Mouse (Mus musculus): ENCODE measurements around the gene Plekhh1.
"Not testable (repeated sequence)": the region's sequence is repeated elsewhere in the genome, so short reads cannot be mapped to it uniquely, and the experiment has no call there.

Gene Plekhh1

DNA sequence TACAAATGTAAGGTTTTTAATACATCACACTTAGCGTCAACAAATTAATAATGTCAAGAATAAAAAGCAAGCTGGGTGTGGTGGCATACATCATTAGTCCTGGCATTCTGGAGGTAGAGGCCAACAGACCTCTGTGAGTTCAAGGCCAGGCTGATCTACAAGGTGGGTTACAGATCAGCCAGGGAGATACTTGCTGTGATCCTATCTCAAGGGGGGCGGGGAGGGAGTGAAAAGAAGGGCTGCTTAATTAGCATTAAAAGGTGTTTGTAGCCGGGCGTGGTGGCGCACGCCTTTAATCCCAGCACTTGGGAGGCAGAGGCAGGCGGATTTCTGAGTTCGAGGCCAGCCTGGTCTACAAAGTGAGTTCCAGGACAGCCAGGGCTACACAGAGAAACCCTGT, 1.4 kb upstream of the Plekhh1 start:
- not testable (repeated sequence) for ATAC-seq (ENCODE audit: low TSS enrichment)

DNA sequence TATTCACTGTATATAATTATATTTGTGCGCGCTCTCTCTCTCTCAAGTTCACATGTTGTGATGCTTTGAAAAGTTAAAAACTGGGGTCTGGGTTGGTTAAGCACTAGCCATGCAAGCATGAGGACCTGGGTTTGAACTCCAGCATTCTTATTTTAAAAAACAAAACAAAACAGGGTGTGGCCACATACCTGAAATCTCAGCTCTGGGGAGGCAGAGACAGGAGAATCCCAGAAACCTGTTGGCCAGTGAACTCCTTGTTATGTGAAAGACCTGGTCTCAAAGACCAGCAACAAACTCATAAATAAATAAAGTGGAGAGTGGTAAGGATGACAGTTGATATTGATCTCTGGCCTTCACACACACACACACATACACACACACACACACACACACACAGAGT, 5.4 kb downstream of the Plekhh1 start:
- ATAC-seq (ENCODE audit: low TSS enrichment), result no peak

DNA sequence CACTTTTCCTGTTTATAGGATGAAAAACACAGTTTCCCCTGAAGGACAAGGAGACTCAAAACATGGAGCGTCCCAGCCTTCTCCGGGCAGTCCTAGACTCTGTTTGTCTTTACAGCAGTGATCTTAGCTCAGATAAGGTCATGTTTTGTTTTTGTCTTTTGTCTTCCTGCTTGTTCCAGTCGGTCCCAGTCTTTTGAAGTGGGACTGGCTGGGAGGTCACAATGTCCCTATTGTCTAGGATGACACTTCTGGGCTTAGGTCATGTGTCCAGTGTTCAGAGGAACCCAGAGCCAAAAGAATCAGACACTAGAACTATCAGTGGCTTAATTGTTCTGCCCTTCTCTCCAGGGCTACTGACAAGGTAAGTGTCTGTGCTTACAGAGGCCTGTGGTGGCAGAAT, 6.4 kb downstream of the Plekhh1 start:
- ATAC-seq (ENCODE audit: low TSS enrichment), result peak; percentile 64

DNA sequence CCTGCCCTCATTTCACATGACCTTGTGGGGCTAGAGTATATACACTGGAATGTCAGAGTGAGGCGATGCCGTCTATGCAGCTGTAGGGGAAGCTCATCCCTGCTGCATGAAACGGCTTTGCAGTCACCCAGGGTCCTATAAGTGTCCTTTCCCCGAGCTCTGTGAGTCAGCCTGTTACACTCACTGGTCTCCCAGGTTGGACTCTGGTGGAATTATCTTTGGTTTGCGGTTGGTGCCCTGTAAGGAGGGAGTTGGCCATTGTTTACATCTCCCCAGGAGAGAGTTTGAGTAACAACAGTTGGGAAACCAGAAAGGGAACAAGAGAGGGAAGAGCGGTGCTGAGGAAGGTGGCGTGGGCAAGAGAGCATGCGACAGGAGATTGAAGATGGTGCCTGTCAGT, 10.7 kb downstream of the Plekhh1 start:
- ATAC-seq (ENCODE audit: low TSS enrichment), result no peak

DNA sequence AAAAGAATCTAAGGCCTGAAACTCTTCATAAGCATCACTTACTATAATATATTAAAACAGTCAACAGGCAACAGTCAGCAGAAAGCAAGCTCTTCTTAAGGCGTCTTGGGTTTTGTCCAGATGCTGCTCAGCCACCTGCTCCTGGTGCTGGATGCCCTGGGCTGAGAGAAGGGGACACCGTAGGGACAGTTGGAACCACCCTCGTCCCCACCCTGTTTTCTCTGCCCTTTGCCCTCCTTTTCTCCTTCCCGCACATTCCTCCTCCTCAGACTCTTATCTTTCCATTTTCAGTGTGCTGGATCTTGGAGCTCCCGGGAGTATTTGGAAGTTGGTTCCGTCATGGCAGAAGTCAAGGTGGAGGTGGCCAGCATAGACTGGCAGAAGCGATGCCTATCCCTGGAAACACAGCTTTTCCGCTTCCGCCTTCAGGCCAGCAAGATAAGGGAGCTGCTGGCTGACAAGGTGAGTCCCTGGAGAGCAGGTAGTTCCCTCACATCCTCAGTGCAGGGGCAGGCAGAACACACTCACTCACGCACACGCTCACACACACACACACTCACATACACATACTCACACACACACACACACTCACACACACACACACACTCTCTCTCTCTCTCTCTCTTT, 11.4 kb downstream of the Plekhh1 start:
- ATAC-seq (ENCODE audit: low TSS enrichment), result no peak

DNA sequence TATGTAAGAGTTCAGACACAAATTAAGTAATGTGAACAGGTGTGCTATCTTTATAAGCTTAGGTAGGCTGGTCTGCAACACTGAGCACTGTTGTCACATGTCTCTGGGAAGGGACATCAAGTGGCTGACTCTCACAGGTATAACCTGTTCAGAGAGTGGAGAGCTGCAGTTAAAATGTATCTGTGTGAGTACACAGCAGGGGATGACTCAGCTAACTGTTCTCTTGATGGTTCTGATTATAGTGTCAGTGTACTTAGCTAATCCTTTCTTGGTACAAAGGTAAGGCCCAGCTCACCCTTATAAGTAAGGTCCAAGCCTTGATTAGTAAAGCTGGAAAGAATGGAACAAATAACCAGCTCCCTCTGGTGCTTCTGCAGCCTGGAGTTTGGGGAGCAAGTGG, 12.5 kb downstream of the Plekhh1 start:
- no peak for ATAC-seq (ENCODE audit: low TSS enrichment)

DNA sequence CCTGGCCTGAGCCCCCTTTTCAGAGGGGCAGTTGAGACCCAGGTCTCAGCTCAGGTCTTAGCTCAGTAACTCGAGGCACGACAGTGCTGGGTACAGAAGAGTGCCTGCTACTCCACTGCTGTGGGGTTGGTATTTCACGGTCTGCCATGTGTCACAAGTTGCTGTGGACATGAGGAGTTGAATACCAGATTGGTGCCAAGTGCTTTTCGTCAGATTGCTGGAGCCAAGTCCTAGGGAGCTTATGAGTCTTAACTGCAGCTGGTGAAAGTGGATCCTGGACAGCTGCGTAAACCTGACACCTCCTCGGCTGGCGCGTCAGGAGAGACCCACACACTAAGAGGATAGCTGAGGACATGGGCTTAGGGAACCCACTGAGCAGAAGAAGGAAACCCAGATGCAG, 15.7 kb downstream of the Plekhh1 start:
- peak; percentile 77 for ATAC-seq (ENCODE audit: low TSS enrichment)

DNA sequence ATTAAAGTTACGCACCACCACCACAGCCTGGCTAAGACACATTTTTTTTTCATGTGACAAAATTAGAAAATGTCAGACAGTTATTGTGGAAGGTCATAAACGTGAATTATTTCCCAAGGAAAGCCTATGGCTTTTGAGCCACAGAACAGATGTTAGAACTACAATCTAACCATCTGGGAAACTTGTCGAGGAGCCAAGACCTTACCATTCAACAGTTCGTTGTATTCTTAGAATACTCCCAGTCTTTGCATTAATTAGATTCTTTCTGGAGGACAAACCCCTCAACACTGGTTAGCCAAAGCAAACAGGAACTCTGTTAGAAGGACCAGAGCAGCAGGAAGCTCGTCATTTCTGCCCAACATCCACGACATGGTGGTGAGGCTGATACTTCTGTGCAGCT, 17.2 kb downstream of the Plekhh1 start:
- no peak for ATAC-seq (ENCODE audit: low TSS enrichment)

DNA sequence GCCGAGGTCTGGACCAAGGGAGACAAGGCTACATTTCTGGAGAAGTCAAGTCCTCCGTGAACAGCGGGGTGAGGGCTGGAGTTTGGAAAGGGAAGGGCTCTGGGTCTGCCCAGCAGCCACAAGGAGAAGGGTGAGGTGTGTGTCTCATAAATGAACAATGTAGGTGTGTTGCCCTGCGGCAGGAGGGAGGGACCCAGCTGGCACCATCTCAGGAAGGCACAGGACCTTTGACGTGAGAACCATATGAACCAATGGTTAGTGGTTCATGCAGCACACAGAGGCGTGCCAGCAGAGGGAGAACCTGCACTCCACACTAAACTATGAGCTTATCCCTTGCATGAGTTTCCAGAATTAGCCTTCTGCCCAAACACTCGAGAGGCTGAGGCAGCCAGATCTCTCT, 18.2 kb downstream of the Plekhh1 start:
- no peak for ATAC-seq (ENCODE audit: low TSS enrichment)

DNA sequence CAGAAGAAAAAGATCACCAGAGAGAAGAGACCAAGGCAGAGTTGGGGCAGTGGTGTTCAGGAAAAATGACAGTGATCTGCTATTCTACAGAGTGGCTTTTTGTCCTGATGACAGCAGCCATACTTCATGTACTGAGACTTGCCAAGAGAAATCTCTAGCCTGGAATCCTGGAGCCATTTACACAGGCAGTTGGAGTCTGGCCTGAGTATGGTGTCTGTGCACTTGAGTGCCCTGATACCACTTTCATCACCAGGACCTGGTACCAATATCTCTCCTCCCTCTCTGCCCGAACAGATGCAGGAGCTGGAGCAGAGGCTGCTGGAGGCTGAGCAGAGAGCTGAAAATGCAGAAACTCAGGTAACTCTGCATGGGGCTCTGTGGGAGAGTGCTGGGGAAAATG, 19.9 kb downstream of the Plekhh1 start:
- no peak for ATAC-seq (ENCODE audit: low TSS enrichment)

DNA sequence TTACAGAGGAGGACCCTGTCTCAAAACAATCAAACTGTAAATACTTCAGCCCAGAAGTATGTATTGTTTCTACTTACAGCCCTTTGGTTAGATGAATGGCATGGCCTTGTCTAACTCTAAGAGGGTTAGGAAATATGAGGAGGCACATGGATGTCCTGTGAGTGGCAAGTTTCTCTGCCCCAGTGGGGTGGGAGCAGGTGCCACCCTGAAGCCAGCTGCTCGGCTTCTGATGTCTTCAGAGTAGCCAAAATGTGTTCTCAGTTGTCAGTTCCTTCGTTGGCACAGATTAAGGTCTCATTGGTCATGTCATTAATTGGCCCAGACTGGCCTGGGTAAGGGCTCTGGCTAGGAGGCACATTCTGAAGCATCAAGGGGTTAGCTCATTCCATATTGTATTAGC, 20.8 kb downstream of the Plekhh1 start:
- no peak for ATAC-seq (ENCODE audit: low TSS enrichment)

DNA sequence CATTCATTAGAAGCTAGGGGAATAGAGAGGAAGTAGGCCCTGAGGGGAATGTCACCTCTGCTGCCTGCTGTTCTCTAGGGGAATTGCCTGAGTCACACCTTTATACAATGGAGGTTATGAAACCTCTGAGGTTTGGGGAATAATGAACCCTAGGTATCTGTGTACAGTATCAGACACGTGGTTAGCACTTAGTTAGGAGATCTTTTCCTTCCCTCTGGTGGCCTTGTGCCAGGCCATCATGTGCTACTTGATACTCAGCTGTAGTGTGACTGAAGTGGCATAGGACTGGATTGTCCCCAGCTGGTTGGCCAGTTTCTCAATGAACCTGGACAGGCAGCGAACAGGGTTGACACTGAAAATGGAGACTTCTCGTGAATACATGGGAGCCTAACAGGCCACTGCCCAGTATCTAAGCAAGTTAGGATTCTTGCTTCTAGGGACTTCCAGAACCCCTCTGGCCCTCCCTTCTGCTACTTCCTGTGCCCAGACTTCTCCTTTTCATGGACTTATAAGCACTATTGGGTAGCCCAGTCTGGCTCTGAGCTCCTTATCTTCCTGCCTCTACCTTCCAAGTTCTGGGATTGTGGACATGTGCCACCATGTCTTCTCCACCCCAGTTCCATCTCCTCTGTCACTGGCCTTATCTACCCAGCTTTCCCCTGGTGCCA, 21.7 kb downstream of the Plekhh1 start:
- ATAC-seq (ENCODE audit: low TSS enrichment), result no peak

DNA sequence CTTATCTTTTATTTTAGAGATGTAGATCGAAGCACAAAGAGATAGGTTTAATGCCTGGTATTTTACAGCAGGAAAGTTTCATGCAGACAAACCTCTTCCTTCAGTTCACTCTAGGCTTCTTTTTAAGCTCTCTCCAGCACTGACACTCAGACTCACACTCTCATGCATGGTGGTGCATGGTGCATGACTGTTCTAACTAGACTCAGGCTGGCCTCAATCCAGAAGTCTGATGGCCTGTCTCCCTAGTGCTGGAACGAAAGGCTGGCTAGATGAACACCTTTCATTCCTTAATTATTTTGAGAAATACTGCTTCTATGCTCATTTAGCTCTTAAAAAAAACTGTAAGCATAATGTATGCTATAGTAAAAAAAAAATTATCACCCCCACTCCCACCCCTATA, 23.1 kb downstream of the Plekhh1 start:
- no peak for ATAC-seq (ENCODE audit: low TSS enrichment)

DNA sequence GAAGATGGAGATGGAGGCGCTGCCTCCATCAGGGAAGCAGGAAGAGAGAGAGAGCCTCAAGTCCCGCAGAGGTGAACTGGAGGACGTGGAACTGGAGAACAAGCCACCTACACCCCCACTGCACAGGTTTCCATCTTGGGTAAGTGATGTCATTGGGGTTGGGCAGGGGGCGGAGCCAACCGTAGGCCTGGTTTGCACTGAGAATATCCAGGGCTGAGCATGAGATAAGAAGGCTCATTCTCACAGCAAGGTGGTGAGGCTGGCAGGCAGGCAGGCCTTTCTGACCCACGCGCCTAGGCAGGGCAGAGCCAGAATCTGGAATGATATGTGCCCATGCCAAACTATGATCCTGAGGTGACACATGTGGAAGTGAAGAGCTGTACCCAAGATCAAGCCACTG, 26.3 kb downstream of the Plekhh1 start:
- ATAC-seq (ENCODE audit: low TSS enrichment), result peak; percentile 31; the same call in 1 of the 2 replicates

DNA sequence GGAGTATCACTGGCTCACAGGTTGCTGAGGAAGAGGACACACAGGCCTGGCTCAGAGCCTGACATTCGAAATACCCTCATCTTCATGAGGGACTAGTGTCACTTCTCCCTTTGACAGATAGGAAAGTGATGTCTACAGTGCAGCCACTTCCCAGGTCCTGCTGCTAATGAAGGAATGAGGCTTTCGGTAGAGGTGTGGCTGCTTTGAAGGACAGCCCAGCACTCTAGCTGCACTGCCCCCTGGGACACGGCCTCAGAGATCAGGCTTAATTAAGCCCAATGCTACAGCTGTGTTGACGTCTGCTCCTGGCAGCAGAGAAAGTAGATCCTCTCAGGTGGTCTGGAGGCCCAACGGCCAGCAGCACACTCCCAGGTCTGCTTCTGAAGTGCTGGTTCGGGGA, 30.6 kb downstream of the Plekhh1 start:
- no peak for ATAC-seq (ENCODE audit: low TSS enrichment)

DNA sequence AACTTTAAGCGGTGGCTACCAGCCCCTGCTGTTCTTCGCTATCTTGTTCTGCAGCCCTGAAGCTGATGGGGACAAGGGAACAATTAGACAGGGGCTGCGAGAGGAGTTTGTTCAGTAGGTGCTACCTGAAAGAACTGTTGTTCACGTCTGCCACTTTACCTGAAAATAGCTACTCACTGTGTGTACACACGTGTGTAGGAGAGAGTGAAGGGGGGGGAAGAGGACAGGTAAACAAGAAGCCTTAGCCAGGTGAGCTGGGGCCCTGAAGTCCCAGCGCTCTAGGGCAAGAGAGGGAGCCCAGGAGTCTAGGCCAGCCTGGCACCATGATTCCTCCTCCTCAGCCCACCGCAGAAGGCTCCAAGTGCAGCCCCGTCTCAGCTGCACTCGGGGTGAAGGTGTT, 31.2 kb downstream of the Plekhh1 start:
- no peak for ATAC-seq (ENCODE audit: low TSS enrichment)

DNA sequence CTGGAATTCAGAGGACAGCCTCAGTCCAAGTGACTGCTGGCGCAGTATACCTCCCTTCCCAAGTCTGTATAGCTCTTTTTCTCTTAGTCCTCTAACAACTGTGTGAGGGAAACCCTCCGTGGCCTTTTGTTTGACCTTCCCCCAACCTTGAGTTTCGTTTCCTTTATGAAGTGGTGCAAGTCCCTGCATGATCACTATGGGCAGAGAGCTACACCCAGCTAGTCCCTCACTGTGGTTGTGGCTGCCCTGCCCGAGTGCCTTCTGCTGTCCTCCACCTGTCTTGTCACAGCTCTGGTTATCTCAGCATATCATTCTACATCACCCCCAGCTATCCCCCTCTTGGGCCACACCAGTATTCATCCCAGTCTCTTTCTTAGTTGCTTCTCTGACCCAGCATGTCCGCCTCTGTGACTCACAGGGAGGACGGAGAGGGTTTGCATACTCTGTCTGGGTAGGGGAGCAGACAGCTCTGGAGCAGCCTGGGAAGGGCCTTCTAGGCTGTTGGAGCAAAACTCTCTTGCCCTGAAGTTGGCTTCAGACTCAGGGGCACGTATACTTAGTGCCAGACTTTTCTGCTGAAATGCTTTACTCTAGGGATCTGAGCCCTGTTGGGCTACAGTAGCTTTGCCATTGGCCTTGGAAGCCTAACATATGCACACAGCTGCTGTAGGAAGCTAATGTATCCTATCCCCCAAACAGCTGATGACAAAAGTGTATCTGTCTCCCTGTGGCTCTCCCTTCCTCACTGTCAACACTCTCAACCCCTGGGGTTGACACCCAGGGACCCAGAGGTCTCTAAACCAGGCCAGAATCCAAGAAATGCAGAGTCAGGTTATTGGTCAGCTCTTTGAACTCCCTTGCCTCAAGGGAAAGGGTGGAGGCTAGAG, 32.0 kb downstream of the Plekhh1 start:
- no peak for ATAC-seq (ENCODE audit: low TSS enrichment)

DNA sequence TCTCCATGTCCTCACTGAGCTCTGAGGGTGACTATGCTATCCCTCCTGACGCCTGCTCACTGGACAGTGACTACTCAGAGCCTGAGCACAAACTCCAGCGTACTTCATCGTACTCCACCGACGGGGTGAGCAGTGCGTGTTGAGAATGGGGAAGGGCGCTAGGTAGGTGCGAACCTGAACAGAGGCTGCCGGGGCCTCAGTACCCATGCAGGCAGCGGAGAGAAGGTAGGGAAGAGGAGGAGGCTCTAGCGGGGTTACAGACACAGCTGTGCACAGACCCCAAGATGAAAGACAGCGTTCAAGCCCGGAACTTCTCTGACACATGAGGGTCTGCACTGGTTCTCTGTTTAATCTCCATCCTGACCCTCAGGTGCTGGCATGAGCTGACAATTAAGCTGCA, 35.5 kb downstream of the Plekhh1 start:
- ATAC-seq (ENCODE audit: low TSS enrichment), result no peak

DNA sequence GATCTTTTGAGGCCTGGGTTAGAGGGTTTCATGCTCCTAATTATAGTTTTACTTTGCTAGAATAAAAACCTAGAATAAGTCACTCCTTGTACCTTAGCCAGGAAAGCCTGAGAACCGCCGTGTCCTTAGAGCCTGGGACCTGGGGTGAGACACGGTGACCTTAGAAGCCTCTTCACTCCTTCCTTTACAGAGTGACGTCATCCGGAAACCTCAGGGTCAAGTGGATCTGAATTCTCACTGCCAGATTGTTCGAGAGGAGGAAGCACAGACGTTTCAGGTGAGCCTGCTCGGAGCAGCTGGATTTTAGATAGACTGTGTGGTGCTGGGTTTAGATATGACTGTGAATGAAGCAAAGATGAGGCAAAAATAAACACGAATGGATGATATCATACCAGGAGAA, 37.5 kb downstream of the Plekhh1 start:
- ATAC-seq (ENCODE audit: low TSS enrichment), result no peak

DNA sequence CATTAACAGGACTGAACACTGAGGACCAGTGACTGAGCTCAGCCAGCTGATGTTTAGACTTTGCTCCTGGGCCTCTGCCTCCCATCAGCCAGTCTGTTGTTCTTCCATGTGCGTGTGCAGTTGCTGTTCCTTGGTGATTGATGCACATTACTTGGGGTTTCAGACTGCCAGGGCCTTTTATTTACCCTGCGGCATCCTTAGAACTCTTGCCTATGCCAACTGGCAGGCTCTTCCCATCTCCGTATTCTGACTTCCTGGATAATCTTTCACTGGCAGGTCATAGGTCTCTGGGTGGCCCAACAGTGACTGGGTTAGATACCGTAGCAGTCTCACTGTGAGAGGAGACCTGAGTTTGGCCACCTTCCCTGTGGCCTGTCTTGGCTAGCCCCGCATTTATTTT, 38.6 kb downstream of the Plekhh1 start:
- ATAC-seq (ENCODE audit: low TSS enrichment), result no peak

DNA sequence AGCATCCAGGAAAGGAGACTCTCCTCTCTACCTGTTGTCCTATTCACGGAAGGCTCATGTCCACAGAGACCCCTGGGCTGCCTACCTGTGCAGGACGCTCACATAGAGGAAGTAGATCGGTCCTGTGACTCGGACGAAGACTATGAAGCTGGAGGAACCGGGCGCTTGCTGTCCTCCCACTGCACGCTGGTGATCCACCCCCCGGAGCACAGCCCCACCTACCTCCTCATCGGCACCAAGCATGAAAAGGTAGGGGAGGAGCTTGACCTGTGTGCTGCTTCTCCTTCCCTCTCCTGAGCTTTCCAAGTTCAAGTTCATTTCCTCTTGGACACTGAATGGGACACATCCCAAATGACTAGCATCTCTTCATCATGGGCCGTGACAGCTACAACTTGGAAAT, 39.3 kb downstream of the Plekhh1 start:
- no peak for ATAC-seq (ENCODE audit: low TSS enrichment)

DNA sequence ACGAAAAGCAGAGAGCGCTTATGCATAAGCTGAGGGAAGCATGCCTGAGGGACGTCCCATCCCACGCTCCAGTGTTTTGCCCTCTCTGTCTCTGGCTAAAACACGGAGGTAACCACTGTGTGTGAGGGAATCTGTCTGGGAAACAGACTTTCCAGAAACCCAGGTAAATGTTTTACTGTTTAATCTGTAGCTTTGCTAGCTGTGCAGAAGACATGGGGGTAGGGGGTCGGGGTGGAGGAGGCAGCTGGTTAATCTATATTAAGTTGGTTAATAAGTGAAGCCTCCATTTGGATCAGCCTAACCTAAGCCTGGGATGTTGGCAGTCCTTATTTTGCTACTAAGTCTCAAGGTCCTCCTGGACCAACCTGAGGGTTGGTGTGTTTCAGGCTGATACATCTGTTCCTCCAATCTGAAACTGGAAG, 40.2 kb downstream of the Plekhh1 start:
- no peak for ATAC-seq (ENCODE audit: low TSS enrichment)

DNA sequence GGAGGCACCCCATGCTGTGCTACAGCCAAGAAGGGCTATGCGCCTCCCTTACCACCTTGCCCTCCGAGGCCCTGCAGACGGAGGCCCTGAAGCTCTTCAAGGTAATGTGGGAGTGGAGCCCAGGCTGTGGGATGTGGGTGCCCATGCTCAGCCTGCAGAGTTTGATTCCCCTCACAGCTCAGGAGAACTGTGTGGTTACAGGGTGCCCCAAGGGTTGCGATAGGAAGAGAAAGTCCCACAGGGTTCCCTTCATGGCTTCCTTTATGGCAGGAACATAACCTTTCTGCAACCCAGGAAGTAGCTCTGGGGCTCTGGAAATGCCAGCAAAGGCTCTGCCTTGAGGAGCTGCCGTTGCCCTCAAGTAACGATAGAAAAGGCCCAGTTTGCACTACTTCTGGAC, 41.0 kb downstream of the Plekhh1 start:
- ATAC-seq (ENCODE audit: low TSS enrichment), result no peak

All from frontal cortex, adult (tissue).